Mouse (Mus musculus): ENCODE data around the gene Lsm5. TPM values are rescaled to one million over a fixed set of nuclear protein-coding genes. Genes with fewer than 3 reads are reported as not detected.

Lsm5 gene
- 179 and 185 TPM in 2 replicates for polyA plus RNA-seq (2016; fragmentation: Nextera tagmentation; extraction: Ambion mirVana)

DNA sequence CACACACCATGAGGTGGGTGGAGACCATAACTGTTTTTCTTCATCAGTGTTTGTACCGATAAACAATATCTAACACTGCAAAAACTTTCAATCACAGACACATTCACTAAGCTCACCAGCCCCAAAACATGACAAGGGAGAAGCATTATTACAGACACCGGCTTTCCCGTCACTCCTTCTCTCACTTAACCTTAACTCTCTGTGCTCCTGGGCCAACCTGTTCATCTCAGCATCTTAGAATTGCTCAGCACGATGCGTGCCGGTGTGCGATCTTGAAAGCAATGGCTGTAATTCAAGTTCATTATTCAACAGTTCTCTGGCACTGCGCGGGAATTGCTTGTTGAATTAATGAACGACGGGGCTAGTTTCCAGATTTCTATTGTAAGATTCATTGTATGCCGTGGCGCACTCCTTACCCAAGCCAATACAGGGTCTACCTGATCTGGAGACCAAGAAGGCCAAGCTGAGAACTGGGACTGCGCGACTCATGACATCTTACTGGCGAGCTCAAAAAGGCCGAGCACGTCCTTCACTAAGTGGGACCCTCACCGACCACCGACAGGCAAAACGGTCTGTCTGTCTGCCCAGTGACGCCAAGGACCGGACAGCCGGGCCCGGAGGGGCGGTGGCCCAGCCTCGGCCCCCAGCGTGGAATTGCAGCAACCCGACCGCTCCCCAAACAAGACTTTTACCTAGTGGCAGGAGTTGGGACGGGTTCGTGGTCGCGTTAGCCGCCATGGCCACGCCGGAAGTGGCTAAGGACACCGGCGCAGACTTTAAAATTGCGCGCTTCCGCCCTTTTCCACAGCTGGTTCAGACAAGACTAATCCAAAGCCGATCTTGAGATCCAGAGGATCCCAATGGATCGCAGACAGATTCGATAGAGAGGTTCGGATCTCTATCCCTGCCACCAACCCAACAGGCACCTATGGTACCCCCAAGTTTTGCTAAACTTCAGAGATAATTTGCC, at the start of gene Lsm5:
TSS of gene Lsm5 (minus strand) at position 780 of the 970 bp plus-strand sequence.
- H3K36me3 ChIP-seq: no peaks in the 10 kb centered on the region
- peak; percentile 85; the same call in 1 of the 2 replicates for ATAC-seq (ENCODE audit: insufficient number of reproducible peaks, insufficient read depth, low FRiP score, low TSS enrichment)
- peak within 1 kb of the TSS; percentile 33; the same call in 1 of the 2 replicates for H3K27ac ChIP-seq
- peak within 1 kb of the TSS; percentile 53 for H3K9ac ChIP-seq
- under 1% methylated on average over 46 of the region's 46 CpGs for WGBS
- no peaks in the 10 kb centered on the region for H3K27me3 ChIP-seq
- H3K4me3 ChIP-seq: peak within 1 kb of the TSS; percentile 67
- no peaks in the 10 kb centered on the region for H3K9me3 ChIP-seq
- H3K4me1 ChIP-seq: peaks cover 3% of the 10 kb centered on the region; the same call in 1 of the 2 replicates
- peak within 1 kb of the TSS; percentile 78 for H3K4me2 ChIP-seq (replicated peaks)

DNA sequence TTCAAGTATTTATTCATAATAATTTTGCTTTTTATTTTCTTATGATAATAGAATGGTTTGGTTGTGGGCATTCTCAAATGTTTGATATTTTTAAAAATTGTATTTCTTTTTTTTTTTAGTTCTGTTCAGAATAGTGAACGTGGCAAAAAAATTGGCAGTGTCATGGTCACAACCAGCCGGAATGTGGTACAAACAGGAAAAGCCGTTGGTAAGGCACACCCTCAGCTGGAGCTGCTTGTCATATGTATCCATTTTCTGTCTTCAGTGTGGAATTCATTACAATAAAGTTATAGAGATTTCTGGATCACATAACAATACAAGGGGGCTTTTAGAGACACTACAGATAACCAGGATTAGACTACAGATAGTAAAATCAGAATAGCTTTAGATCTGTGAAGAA, 49.2 kb upstream of the Lsm5 start:
- Histone ChIP-seq H3K9ac (no peak overlapping the region), H3K36me3 (peaks cover 36% of the 10 kb centered on the region), H3K4me3 (no peak overlapping the region), H3K27ac (no peak overlapping the region), H3K27me3 (no peaks in the 10 kb centered on the region), H3K4me1 (no peaks in the 10 kb centered on the region), H3K4me2 (replicated peaks) (no peak overlapping the region), H3K9me3 (no peaks in the 10 kb centered on the region)
- WGBS: 90% methylated on average over 3 of the region's 3 CpGs
- ATAC-seq (ENCODE audit: insufficient number of reproducible peaks, insufficient read depth, low FRiP score, low TSS enrichment): no peak

DNA sequence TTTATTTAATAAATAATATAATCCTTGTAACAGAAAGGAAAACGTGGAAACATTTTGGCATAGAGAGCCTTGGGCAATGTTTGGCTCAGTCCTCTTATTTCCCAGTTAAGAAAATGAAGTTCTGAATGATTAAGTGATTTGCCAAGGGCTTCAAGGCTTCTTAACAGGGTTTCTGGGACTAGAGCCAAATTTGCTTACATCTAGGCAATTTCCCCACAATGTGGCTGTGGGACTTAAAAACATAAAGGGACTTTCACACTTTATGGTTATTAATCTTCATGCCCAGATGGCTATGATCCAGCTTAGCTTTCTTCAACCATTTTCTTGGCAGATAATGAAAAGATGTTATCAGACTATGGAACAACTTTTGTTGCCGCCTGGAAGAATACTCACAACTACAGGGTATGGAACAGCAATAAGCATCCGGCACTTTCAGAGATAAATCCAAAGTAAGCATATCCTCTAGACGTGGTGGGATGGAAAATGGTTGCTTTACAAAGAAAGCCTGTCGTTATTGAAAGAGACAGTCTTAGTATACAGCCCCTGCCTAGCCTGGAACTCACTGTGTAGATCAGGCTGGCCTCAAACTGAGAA, 41.5 kb upstream of the Lsm5 start:
- Histone ChIP-seq H3K9ac (no peak overlapping the region), H3K36me3 (peaks cover 29% of the 10 kb centered on the region), H3K27me3 (no peaks in the 10 kb centered on the region), H3K4me1 (no peaks in the 10 kb centered on the region), H3K27ac (no peak overlapping the region), H3K4me2 (replicated peaks) (no peak overlapping the region), H3K9me3 (no peaks in the 10 kb centered on the region), H3K4me3 (no peak overlapping the region)
- 89% methylated on average over 5 of the region's 5 CpGs for WGBS
- ATAC-seq (ENCODE audit: insufficient number of reproducible peaks, insufficient read depth, low FRiP score, low TSS enrichment): no peak

DNA sequence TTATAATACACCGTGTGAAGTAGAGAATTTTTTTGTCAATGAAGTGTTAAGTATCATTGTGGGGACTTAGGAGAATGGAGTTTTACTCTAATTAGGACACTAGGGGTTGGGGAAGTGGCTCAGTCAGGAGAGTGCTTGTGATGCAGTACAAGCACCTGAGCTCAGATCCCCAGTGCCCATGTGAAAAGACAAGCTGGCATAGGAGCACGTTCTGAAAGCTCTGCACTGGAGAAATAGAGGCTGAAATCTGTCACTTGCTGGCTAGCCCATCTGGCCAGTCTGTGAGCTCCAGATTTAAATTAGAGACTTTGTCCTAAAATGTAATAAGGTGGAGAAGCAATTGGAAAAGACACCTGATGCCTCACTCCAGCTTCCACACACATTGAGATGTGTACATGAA, 28.0 kb upstream of the Lsm5 start:
- Histone ChIP-seq H3K4me1 (no peaks in the 10 kb centered on the region), H3K27ac (no peak overlapping the region), H3K4me3 (no peak overlapping the region), H3K4me2 (replicated peaks) (no peak overlapping the region), H3K9ac (no peak overlapping the region), H3K27me3 (no peaks in the 10 kb centered on the region), H3K9me3 (no peaks in the 10 kb centered on the region), H3K36me3 (peaks cover 38% of the 10 kb centered on the region)
- ATAC-seq (ENCODE audit: insufficient number of reproducible peaks, insufficient read depth, low FRiP score, low TSS enrichment): no peak
- WGBS: 85% methylated on average over 2 of the region's 2 CpGs

DNA sequence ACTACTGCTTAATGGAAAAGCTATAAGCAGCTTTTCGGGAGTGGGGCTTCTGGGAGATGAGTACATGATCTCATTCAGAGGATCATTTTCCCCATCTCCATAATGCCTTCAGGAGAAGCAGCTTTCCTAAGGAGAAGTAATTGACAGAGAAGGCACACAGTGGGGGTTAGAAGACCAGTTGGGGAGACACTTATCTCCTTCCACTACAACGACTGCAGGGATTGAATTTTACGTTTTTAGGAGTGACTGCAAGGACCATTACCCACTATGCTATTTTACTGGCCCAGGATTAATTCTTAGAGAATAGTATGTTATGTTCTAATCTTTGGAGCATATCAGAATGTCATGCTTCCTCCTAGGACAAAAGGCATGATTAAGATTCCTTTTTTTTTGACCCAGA, 16.4 kb upstream of the Lsm5 start:
- no peak for ATAC-seq (ENCODE audit: insufficient number of reproducible peaks, insufficient read depth, low FRiP score, low TSS enrichment)
- H3K27ac ChIP-seq: no peak overlapping the region
- no peaks in the 10 kb centered on the region for H3K27me3 ChIP-seq
- H3K4me1 ChIP-seq: 0 out of 2 replicates have a peak, but pooled peaks cover 5% of the 10 kb centered on the region
- no peak overlapping the region for H3K9ac ChIP-seq
- no peak overlapping the region for H3K4me2 ChIP-seq (replicated peaks)
- 71% methylated on average over 3 of the region's 3 CpGs for WGBS
- peaks cover 13% of the 10 kb centered on the region for H3K36me3 ChIP-seq
- H3K9me3 ChIP-seq: no peaks in the 10 kb centered on the region
- no peak overlapping the region for H3K4me3 ChIP-seq

DNA sequence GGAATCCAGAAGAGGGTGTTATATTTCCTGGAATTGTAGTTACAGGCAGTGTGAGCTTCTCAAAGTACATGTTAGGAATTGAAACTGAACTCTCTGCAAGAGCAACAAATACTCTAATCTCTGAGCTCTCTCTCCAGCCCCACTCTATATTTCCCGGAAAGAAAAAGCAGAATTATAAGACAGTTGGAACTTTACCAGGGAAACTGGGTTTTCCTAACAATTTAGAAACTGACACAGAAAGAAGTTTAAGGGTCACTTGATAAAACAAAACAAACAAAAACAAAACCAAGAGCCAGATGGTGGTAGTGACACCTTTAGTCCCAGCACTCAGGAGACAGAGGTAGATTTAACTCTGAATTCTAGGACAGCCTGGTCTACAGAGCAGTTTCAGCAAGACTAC, 14.6 kb upstream of the Lsm5 start:
- Histone ChIP-seq H3K4me3 (no peak overlapping the region), H3K9ac (no peak overlapping the region), H3K9me3 (no peaks in the 10 kb centered on the region), H3K36me3 (peaks cover 5% of the 10 kb centered on the region; the same call in 1 of the 2 replicates), H3K4me1 (0 out of 2 replicates have a peak, but pooled peaks cover 5% of the 10 kb centered on the region), H3K27me3 (no peaks in the 10 kb centered on the region), H3K27ac (no peak overlapping the region), H3K4me2 (replicated peaks) (no peak overlapping the region)
- no peak for ATAC-seq (ENCODE audit: insufficient number of reproducible peaks, insufficient read depth, low FRiP score, low TSS enrichment)
- 80% methylated on average over 1 of the region's 1 CpGs for WGBS

DNA sequence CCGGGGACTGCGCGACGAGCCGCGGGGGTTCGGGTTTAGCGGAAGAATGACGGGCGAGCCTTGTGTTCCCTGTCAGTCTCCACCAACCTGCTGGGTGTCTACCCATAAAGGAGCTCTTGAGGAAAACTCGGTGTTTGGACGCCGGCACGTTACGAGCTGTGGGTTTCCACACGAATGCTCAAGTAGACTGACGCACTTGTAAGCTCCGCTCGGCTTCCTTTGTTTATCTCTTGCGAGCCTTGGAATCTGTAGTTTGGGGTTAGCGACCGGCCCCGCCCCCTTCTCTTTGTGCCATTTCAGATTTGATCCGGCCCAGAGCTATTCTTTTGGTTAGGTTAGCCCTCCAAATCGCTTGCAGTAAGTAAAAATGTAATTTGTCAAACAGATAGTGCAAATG, 10.8 kb upstream of the Lsm5 start:
- Histone ChIP-seq H3K27ac (peak overlapping the region; percentile 94), H3K4me1 (0 out of 2 replicates have a peak, but pooled peaks cover 5% of the 10 kb centered on the region), H3K9me3 (no peaks in the 10 kb centered on the region), H3K4me2 (replicated peaks) (peak overlapping the region; percentile 59), H3K9ac (peak overlapping the region; percentile 65), H3K36me3 (no peaks in the 10 kb centered on the region), H3K27me3 (no peaks in the 10 kb centered on the region), H3K4me3 (peak overlapping the region; percentile 77)
- peak; percentile 54; the same call in 1 of the 2 replicates for ATAC-seq (ENCODE audit: insufficient number of reproducible peaks, insufficient read depth, low FRiP score, low TSS enrichment)
- under 1% methylated on average over 25 of the region's 25 CpGs for WGBS

DNA sequence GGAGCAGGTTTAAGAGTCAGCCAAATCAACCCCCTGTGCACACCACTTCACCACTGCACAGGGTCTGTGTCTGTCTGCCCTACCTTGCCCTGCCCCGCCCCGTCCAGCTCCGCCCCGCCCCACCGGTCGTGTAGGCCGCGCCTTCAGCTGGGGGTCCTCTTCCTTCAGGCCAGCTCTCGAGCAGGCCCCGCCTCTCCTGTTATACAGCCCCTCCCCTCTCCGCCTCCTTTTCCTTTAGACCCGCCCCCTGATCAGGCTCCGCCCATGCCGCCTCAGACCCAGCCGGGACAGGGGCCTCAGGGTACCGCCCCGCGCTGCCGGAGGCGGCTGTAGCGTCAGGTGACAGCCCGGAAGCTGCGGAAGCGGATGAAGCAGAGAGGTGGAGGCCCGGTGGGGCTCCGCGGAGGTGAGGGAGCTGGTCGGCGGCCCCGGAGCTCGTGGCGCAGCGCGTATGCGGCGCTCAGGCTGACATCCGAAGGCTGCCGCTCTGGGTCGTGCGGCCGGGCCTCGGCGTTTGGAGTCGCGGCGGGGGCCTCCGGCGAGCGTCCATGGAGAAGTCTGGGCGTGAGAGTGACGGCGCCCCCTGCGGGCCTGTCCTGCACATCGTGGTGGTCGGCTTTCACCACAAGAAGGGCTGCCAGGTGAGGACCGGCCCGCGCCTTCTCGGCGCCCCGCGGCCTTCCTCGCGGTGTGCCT, 10.2 kb upstream of the Lsm5 start, which contains the start of gene Avl9:
TSS of gene Avl9 (plus strand) at position 326 of the 696 bp plus-strand sequence.
- Histone ChIP-seq H3K4me1 (0 out of 2 replicates have a peak, but pooled peaks cover 5% of the 10 kb centered on the region), H3K4me3 (peak within 1 kb of the TSS; percentile 77), H3K9ac (peak within 1 kb of the TSS; percentile 65), H3K27ac (peak within 1 kb of the TSS; percentile 94), H3K9me3 (no peaks in the 10 kb centered on the region), H3K27me3 (no peaks in the 10 kb centered on the region), H3K36me3 (no peaks in the 10 kb centered on the region), H3K4me2 (replicated peaks) (peak within 1 kb of the TSS; percentile 59)
- WGBS: under 1% methylated on average over 61 of the region's 64 CpGs
- peak; percentile 98 for ATAC-seq (ENCODE audit: insufficient number of reproducible peaks, insufficient read depth, low FRiP score, low TSS enrichment)

DNA sequence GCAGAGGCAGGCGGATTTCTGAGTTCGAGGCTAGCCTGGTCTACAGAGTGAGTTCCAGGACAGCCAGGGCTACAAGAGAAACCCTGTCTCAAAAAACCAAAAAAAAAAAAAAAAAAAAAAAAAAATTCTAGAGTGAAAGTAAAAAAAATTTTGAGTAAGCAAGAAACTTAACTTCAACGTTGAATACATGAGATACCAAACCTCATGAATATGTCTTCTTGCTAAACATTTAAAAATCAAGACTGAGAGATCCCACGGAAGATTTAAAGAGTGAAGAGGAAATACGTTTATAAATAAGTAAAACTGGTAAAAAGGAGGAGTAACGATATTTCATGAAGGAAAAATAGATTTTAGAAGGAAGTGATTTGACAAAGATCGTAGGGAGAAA, 9.7 kb upstream of the Lsm5 start:
- Histone ChIP-seq H3K36me3 (no peaks in the 10 kb centered on the region), H3K9me3 (no peaks in the 10 kb centered on the region), H3K27me3 (no peaks in the 10 kb centered on the region), H3K4me3 (peak overlapping the region; percentile 77), H3K4me2 (replicated peaks) (peak overlapping the region; percentile 59), H3K9ac (no peak overlapping the region), H3K27ac (no peak overlapping the region), H3K4me1 (0 out of 2 replicates have a peak, but pooled peaks cover 5% of the 10 kb centered on the region)
- ATAC-seq (ENCODE audit: insufficient number of reproducible peaks, insufficient read depth, low FRiP score, low TSS enrichment): no peak
- WGBS: 50% methylated on average over 7 of the region's 7 CpGs

DNA sequence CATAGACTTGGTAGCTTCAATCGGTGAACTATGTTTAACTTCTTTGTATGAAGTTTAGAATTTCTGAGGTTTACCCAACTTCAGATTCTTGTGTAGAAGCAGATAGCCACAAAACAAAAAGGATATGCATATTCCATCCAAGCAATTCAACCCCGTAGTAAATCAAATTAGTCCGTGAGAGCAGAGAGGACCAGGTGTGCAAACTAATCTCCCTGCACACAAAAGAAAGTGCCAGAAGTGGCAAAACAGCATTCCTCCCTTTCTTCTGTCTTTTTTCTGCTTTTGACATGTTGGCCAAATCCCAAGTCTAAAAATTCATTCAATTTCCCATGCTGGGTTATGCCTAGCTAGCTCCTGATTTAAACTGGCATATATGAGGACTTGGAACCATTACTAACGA, 12.1 kb downstream of the Lsm5 start:
- H3K27me3 ChIP-seq: no peaks in the 10 kb centered on the region
- no peak overlapping the region for H3K4me3 ChIP-seq
- no peak overlapping the region for H3K4me2 ChIP-seq (replicated peaks)
- no peaks in the 10 kb centered on the region for H3K4me1 ChIP-seq
- no peak for ATAC-seq (ENCODE audit: insufficient number of reproducible peaks, insufficient read depth, low FRiP score, low TSS enrichment)
- 66% methylated on average over 4 of the region's 4 CpGs for WGBS
- H3K27ac ChIP-seq: no peak overlapping the region
- H3K9me3 ChIP-seq: no peaks in the 10 kb centered on the region
- H3K9ac ChIP-seq: no peak overlapping the region
- no peaks in the 10 kb centered on the region for H3K36me3 ChIP-seq

DNA sequence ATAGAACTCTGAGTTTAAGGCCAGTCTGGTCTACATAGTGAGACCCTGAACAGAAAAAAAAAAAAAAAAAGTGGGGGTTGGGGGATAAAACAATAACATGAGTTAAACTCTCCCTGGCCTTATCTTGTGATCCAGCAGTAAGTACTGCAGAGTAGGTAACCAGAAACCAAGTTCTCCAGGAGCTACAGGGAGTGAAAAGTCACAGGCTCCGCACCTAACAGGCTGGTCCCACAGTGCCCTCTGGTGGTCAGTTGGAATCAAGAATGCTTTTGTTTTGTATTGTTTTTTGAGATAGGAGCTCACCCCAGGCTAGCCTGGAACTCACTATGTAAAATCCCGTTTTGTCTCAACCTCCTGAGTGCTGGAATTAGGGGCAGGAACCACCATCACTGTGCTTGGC, 13.3 kb downstream of the Lsm5 start:
- no peak overlapping the region for H3K9ac ChIP-seq
- no peaks in the 10 kb centered on the region for H3K9me3 ChIP-seq
- H3K4me3 ChIP-seq: no peak overlapping the region
- WGBS: 2% methylated on average over 2 of the region's 2 CpGs
- H3K36me3 ChIP-seq: no peaks in the 10 kb centered on the region
- H3K4me1 ChIP-seq: no peaks in the 10 kb centered on the region
- H3K27me3 ChIP-seq: no peaks in the 10 kb centered on the region
- no peak overlapping the region for H3K27ac ChIP-seq
- H3K4me2 ChIP-seq (replicated peaks): no peak overlapping the region
- ATAC-seq (ENCODE audit: insufficient number of reproducible peaks, insufficient read depth, low FRiP score, low TSS enrichment): no peak; the same call in 1 of the 2 replicates
